Mouse (Mus musculus): ENCODE data around the gene Rfc4. TPM values are rescaled to one million over a fixed set of nuclear protein-coding genes. Genes with fewer than 3 reads are reported as not detected.
"Not testable (repeated sequence)": the region's sequence is repeated elsewhere in the genome, so short reads cannot be mapped to it uniquely, and the experiment has no call there.

Rfc4 gene
- polyA plus RNA-seq, 1 experiment = 0.63 TPM

- not testable (repeated sequence) for H3K27me3 ChIP-seq (ENCODE audit: control insufficient read depth, insufficient read depth, low read length); H3K27ac ChIP-seq (ENCODE audit: insufficient read depth, low read length); H3K4me3 ChIP-seq (ENCODE audit: extremely low read depth, insufficient read depth, insufficient read length); DNase-seq (ENCODE audit: low read depth in 1 of 2, low spot score in 2 of 2); H3K4me1 ChIP-seq (ENCODE audit: control insufficient read depth, insufficient read depth, insufficient read length); H3K36me3 ChIP-seq (ENCODE audit: control insufficient read depth, insufficient read depth, low read length)
- 73% methylated on average over 8 of the region's 8 CpGs for WGBS
Observed at GRCm38 (mm10) chr16:23087159-23087558, 40.4 kb downstream of the Rfc4 start.

GRCm38 (mm10) chr16:23077516-23077915 is 50.0 kb downstream of the Rfc4 start:
- WGBS = 86% methylated on average over 6 of the region's 6 CpGs
- H3K27ac ChIP-seq (ENCODE audit: insufficient read depth, low read length); H3K4me3 ChIP-seq (ENCODE audit: extremely low read depth, insufficient read depth, insufficient read length); DNase-seq (ENCODE audit: low read depth in 1 of 2, low spot score in 2 of 2); H3K4me1 ChIP-seq (ENCODE audit: control insufficient read depth, insufficient read depth, insufficient read length); H3K36me3 ChIP-seq (ENCODE audit: control insufficient read depth, insufficient read depth, low read length); H3K27me3 ChIP-seq (ENCODE audit: control insufficient read depth, insufficient read depth, low read length): not testable (repeated sequence)

Other genes with a start within 250 kb of the Rfc4 start
- gene Ahsg, start 236.5 kb downstream of the Rfc4 start, polyA plus RNA-seq (2012; rRNA removed) = 0.57 and 0.60 TPM in 2 replicates
- gene Fetub, start 209.4 kb downstream of the Rfc4 start, polyA plus RNA-seq (2012; rRNA removed) = 0.12 TPM in 1 of 2 replicates, not detected in the other
- not detected in 2 replicates for gene Hrg, start 176.7 kb downstream of the Rfc4 start, polyA plus RNA-seq (2012; rRNA removed)
- not detected in 2 replicates for gene Kng2, start 98.3 kb downstream of the Rfc4 start, polyA plus RNA-seq (2012; rRNA removed)
- gene Kng1, start 69.9 kb downstream of the Rfc4 start, polyA plus RNA-seq (2012; rRNA removed) = 0.04 TPM in 1 of 2 replicates, not detected in the other
- 51.0 and 62.8 TPM in 2 replicates for gene Eif4a2, start 20.3 kb downstream of the Rfc4 start, polyA plus RNA-seq (2012; rRNA removed)
- gene Adipoq, start 18.8 kb upstream of the Rfc4 start, polyA plus RNA-seq (2012; rRNA removed) = 2.9 and 5.8 TPM in 2 replicates
- gene St6gal1, start 97.0 kb upstream of the Rfc4 start, polyA plus RNA-seq (2012; rRNA removed) = 30.5 and 33.1 TPM in 2 replicates

Measured in spleen, adult 2 months (tissue).